21 mouse cellular contexts compared by ENCODE assay signal in genomic region chr5:108823276-108823675, GRCm38 (mm10). TPM values are rescaled to one million over a fixed set of nuclear protein-coding genes. Genes with fewer than 3 reads are reported as not detected.
A peak's percentile ranks its signal among the peaks of the same experiment; 100 is the strongest.
DNase-seq lines count a peak whose midpoint lies in the region; ATAC-seq lines count a peak whose summit lies in the region.
"Had no signal": no experiment of that assay in that cellular context is flagged by ENCODE, and none has a peak within 500 bp of the region (broad histone marks: within the 10 kb centered on the region; RNA-seq: fewer than 3 reads in every experiment).

No protein-coding gene starts in this region.

- H3K4me1 ChIP-seq in kidney, embryonic 15.5 days: no peaks in the 10 kb centered on the region
- H3K4me1 ChIP-seq: embryonic facial prominence, embryonic 12.5 days; forebrain, embryonic 12.5 days; limb, embryonic 15.5 days had no signal

- ATAC-seq in kidney, embryonic 15.5 days (replicated peaks; ENCODE audit: low FRiP score): no peak
- ATAC-seq: Patski had no signal

- no peaks in the 10 kb centered on the region for H3K9me3 ChIP-seq in kidney, embryonic 15.5 days (replicated peaks)
- H3K9me3 ChIP-seq: embryonic facial prominence, embryonic 12.5 days; heart, embryonic 12.5 days; limb, embryonic 15.5 days had no signal

- 92% methylated on average over 2 of the region's 2 CpGs for WGBS in kidney, embryonic 15.5 days

- no peak overlapping the region for H3K9ac ChIP-seq in kidney, embryonic 15.5 days
- H3K9ac ChIP-seq: embryonic facial prominence, embryonic 12.5 days; forebrain, embryonic 12.5 days; heart, embryonic 12.5 days; limb, embryonic 15.5 days had no signal

- H3K36me3 ChIP-seq in kidney, embryonic 15.5 days: no peaks in the 10 kb centered on the region
- H3K36me3 ChIP-seq: embryonic facial prominence, embryonic 12.5 days; forebrain, embryonic 12.5 days; heart, embryonic 12.5 days; limb, embryonic 15.5 days had no signal

- H3K27me3 ChIP-seq in kidney, embryonic 15.5 days: no peaks in the 10 kb centered on the region
- H3K27me3 ChIP-seq: embryonic facial prominence, embryonic 12.5 days; forebrain, embryonic 12.5 days; heart, embryonic 12.5 days; limb, embryonic 15.5 days; Patski had no signal

- H3K4me3 ChIP-seq in kidney, embryonic 15.5 days (replicated peaks): no peak overlapping the region
- H3K4me3 ChIP-seq: embryonic facial prominence, embryonic 12.5 days; forebrain, embryonic 12.5 days; heart, embryonic 12.5 days; limb, embryonic 15.5 days had no signal

- DNase-seq in kidney, postnatal 10 days: peak; percentile 13
- DNase-seq in right cerebral cortex, postnatal 4 days: peak; percentile 7
- no peak for DNase-seq in right cerebral cortex, postnatal 25 days
- DNase-seq in adrenal gland, postnatal 14 days: peak; percentile 79
- DNase-seq in testis, postnatal 14 days (ENCODE audit: low spot score): peak; percentile 14
- no peak for DNase-seq in layer of hippocampus, adult 18-20 months (ENCODE audit: low spot score in 2 of 2)
- DNase-seq: cerebellum, adult 9-11 months; thymus, postnatal 36 days had no signal

- H3K4me2 ChIP-seq in kidney, embryonic 15.5 days: no peak overlapping the region
- H3K4me2 ChIP-seq: embryonic facial prominence, embryonic 12.5 days; forebrain, embryonic 12.5 days; heart, embryonic 12.5 days; limb, embryonic 15.5 days had no signal

- H3K27ac ChIP-seq in kidney, embryonic 15.5 days: no peak overlapping the region
- H3K27ac ChIP-seq: embryonic facial prominence, embryonic 12.5 days; forebrain, embryonic 12.5 days; limb, embryonic 15.5 days; macrophage had no signal

RNA-seq across cellular contexts. Expression of gene Vmn2r8, which starts 14.6 kb away (rescaled TPM):
- not detected in 2 replicates for polyA plus RNA-seq in kidney, embryonic 15.5 days (2015; fragmentation: Nextera tagmentation; extraction: Ambion mirVana)
- total RNA-seq in adrenal gland, postnatal 14 days (2021): not detected in 2 replicates
- not detected for total RNA-seq in layer of hippocampus, adult 18-20 months (2021)
- total RNA-seq: CH12.LX; gastrocnemius, adult 8-10 months; hematopoietic stem cell, adult 5-6 weeks; left cerebral cortex, adult 18-20 months had no signal
- polyA plus RNA-seq: embryonic facial prominence, embryonic 12.5 days; forebrain, embryonic 12.5 days; heart, embryonic 12.5 days; limb, embryonic 15.5 days; macrophage; Patski; stomach, embryonic 14.5 days had no signal

RNA-seq across cellular contexts. Expression of gene Tmed11, which starts 28.1 kb away (rescaled TPM):
- polyA plus RNA-seq in kidney, embryonic 15.5 days (2015; fragmentation: Nextera tagmentation; extraction: Ambion mirVana): not detected in 2 replicates
- not detected in 2 replicates for total RNA-seq in adrenal gland, postnatal 14 days (2021)
- total RNA-seq in layer of hippocampus, adult 18-20 months (2021): not detected
- total RNA-seq: CH12.LX; gastrocnemius, adult 8-10 months; hematopoietic stem cell, adult 5-6 weeks; left cerebral cortex, adult 18-20 months; neutrophil, adult 5-6 weeks had no signal
- polyA plus RNA-seq: embryonic facial prominence, embryonic 12.5 days; forebrain, embryonic 12.5 days; heart, embryonic 12.5 days; limb, embryonic 15.5 days; macrophage; Patski; stomach, embryonic 14.5 days had no signal

RNA-seq across cellular contexts. Expression of gene Vmn2r9, which starts 29.1 kb away (rescaled TPM):
- polyA plus RNA-seq in kidney, embryonic 15.5 days (2015; fragmentation: Nextera tagmentation; extraction: Ambion mirVana): not detected in 2 replicates
- total RNA-seq in adrenal gland, postnatal 14 days (2021): not detected in 2 replicates
- total RNA-seq in layer of hippocampus, adult 18-20 months (2021): not detected
- total RNA-seq: CH12.LX; gastrocnemius, adult 8-10 months; hematopoietic stem cell, adult 5-6 weeks; left cerebral cortex, adult 18-20 months had no signal
- polyA plus RNA-seq: embryonic facial prominence, embryonic 12.5 days; forebrain, embryonic 12.5 days; heart, embryonic 12.5 days; limb, embryonic 15.5 days; macrophage; Patski; stomach, embryonic 14.5 days had no signal

RNA-seq across cellular contexts. Expression of gene Rnf212, which starts 48.5 kb away (rescaled TPM):
- not detected in 2 replicates for polyA plus RNA-seq in kidney, embryonic 15.5 days (2015; fragmentation: Nextera tagmentation; extraction: Ambion mirVana)
- 0.56 TPM in 1 of 2 replicates, not detected in the other for total RNA-seq in adrenal gland, postnatal 14 days (2021)
- total RNA-seq in layer of hippocampus, adult 18-20 months (2021): not detected
- total RNA-seq: CH12.LX; gastrocnemius, adult 8-10 months; hematopoietic stem cell, adult 5-6 weeks; left cerebral cortex, adult 18-20 months; neutrophil, adult 5-6 weeks had no signal
- polyA plus RNA-seq: limb, embryonic 15.5 days; macrophage; Patski; stomach, embryonic 14.5 days had no signal

Comparison
In these comparisons a context has a peak if more than half of its experiments do, and no peak if none do; other contexts are left out.
1. DNase-seq: peak in kidney, postnatal 10 days (single experiment), right cerebral cortex, postnatal 4 days (single experiment), adrenal gland, postnatal 14 days (single experiment) and testis, postnatal 14 days (single experiment); none in right cerebral cortex, postnatal 25 days (single experiment) and layer of hippocampus, adult 18-20 months (0 of 2).